Mouse (Mus musculus): Measurements from ENCODE around the gene Zfp410.

Zfp410 gene

GRCm38 (mm10) chr12:84361555-84362489, 45.2 kb downstream of the Zfp410 start, which contains the start of the genes Coq6 and Fam161b:
Coq6 (plus strand) TSS chr12:84361657.
Fam161b (minus strand) TSS chr12:84361833.
- DNase-seq: peak; percentile 93

DNA sequence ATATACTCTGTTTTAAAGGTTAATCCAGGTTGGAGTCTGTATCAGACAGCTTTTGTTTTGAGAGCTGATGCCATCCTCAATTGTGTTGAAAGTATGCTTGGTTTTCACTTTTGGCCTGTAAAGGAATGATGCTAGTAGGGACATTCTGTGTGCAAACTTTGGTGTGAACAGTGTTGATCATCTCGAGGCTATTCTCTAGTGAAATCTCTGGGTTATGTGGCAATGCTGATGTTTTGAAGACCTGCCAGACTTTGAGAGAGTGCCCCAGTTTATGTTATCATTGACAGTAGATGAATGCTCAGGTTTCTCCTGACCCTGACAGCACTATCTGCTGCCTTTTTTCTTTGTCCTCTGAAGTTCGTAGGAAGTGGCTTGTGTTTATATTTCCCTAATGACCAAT, 46.2 kb downstream of the Zfp410 start:
- no peak for DNase-seq

DNA sequence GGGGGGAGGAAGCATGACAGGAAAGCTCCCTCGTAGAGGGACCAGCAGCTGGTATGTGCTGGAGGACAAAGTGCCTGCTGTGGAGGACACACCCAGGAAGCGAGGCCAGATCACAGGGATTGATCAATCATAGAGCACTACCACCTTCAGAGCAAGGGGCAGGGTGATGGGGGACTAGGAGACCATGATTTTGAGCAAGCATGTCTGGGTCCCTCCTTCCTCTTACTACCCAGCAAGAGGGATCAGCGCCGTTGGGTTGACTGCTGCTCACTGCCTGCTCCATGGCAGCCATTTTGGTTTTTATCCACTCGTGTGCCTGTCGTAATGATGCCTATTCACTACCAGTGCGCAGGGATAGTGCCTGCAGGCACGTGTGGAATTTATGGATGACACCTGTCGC, 47.6 kb downstream of the Zfp410 start:
- DNase-seq: no peak

DNA sequence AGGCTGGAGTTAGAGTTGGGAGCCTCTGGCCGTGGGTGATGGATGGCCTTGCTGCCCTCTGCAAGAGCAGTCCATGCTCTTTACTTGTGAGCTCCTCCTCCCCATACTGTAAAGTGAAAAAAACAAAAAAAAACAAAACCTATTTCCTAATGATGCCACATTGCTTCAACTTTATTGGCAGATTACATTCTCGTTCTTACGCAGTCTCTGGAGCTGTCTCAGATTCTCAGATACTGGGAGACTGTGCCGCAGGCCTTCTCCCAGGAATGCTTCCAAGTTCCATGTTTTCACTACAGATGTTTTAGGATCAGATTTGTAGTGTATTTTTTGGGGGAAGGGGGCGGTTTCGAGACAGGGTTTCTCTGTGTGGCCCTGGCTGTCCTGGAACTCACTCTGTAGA, 48.5 kb downstream of the Zfp410 start:
- DNase-seq: no peak

GRCm38 (mm10) chr12:84366971-84367370, 50.3 kb downstream of the Zfp410 start:
- no peak for DNase-seq

DNA sequence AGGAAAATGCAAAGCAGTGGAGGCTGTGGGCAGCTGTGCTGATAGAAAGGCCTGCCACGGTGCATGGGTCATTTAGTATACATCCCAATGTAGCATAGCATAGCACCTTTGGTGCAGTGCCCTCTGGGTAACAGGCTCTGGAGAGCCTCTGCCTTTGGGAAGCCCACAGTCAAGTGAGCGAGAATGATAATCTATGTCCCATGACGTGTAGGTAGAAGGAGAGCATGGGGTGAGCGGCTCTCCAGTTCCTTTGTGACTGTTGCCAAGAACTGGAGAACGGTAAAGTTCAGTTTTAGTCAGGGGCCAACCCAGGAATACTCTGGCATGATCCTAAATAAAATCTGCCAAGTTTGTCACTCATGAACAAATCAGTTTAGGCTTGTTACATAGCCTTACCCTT, 55.0 kb downstream of the Zfp410 start:
- DNase-seq: no peak

- no peak for DNase-seq
These were observed 57.3 kb downstream of the Zfp410 start for GRCm38 (mm10) chr12:84373831-84374481.

DNA sequence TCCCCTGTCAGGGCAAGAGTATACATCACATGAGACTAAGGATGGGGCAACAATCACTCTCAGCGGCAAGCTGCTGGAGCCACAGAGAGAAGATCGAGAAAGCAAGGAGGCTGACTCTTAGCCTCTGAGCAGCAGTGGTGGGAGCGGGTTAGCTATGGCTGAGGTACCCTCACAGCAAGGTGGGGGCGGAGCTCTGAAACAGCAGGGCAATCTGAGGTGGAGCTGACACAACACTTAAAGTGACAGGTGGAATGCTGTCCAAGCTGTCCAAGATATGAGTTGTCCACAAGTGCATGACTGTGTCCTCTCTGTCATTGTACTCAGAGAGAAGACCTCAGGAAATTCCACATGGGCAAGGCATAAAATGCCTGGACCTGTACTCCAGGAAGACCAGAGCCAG, 65.7 kb downstream of the Zfp410 start:
- no peak for DNase-seq

DNA sequence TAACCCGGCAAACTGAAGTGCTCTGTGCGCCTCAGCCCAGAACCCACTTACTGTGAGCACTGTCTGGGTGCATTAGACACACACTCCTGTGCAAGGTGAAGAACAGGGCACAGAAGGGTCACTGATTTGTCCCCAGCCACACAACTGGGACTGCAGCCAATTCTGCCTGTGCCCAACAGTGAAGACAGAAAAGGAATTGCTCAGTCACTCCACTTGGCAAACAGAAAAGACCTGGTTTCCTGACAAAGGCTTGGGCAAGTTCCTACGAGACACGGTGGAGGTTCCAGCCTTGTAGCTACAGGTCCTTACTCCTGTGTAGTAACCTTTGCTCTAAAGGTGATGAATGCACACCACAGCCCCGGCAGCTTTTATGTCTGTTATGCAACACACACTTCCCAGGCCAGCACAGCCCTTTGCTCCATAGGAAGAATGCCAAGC, 68.0 kb downstream of the Zfp410 start:
- DNase-seq: peak; percentile 74

GRCm38 (mm10) chr12:84385408-84385807, 68.8 kb downstream of the Zfp410 start:
- DNase-seq: no peak

- DNase-seq: peak; percentile 55
These were observed 71.4 kb downstream of the Zfp410 start for GRCm38 (mm10) chr12:84388097-84388496.

DNA sequence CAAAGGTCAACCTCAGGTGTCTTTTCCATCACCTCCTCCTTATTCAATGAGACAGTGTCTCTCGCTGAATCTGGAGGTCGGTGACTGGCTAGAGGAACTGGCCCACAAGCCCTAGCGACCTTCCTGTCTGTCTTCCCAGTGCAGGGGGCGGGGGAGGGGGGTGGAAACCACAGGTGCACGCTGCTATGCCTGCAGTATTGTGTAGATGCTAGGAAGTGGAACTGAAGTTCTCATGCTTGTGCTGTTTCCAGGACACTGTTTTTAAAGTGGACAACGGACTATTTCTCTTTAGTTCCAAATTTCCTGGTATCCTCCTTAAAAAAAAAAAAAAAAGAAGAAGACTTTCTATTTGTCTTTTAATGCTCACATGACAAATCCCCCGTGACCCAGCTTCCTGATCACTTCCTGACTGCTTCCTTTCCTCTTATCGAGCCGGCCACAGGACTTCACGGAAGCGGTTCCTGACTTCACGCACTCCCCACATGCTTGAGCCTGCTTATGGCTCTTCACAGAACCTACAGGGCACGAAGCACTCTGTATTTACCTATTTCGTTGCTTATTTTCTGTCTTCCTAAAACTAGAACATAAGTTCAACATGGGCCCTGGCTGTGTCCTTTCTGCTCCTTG, 72.2 kb downstream of the Zfp410 start:
- DNase-seq: no peak

GRCm38 (mm10) chr12:84390336-84390735, 73.7 kb downstream of the Zfp410 start:
- DNase-seq: no peak

- no peak for DNase-seq
These were observed 76.0 kb downstream of the Zfp410 start for GRCm38 (mm10) chr12:84392681-84393080.

All from kidney, adult 18-20 months (tissue).